7 mouse cellular contexts compared by ENCODE assay signal in genomic region chr3:92080462-92081284, GRCm38 (mm10). TPM values are rescaled to one million over a fixed set of nuclear protein-coding genes. Genes with fewer than 3 reads are reported as not detected.
DNase-seq lines count a peak whose midpoint lies in the region; ATAC-seq and TF ChIP-seq lines count a peak whose summit lies in the region.

No protein-coding gene starts in this region.

- peak; percentile 82 for DNase-seq in adrenal gland, postnatal 25 days
- peak; percentile 70 for DNase-seq in embryonic facial prominence, embryonic 11.5 days (ENCODE audit: low spot score)
- DNase-seq in heart, adult 2 months = peak; percentile 78
- DNase-seq in kidney, adult 2 months = peak; percentile 74
- peak; percentile 66 for DNase-seq in limb, embryonic 11.5 days (ENCODE audit: low spot score)

- peak overlapping the region; percentile 64 for H3K9ac ChIP-seq in embryonic facial prominence, embryonic 11.5 days (replicated peaks; ENCODE audit: low read length)
- peak overlapping the region; percentile 89 for H3K9ac ChIP-seq in heart, adult 2 months (ENCODE audit: low read depth, low read length)
- peak overlapping the region; percentile 64 for H3K9ac ChIP-seq in limb, embryonic 11.5 days (ENCODE audit: low read length)
- peak overlapping the region; percentile 76 for H3K9ac ChIP-seq in midbrain, embryonic 12.5 days (replicated peaks)
- peak overlapping the region; percentile 20 for H3K9ac ChIP-seq in stomach, embryonic 15.5 days

- ATAC-seq in embryonic facial prominence, embryonic 11.5 days (replicated peaks; ENCODE audit: insufficient number of reproducible peaks, low FRiP score, low TSS enrichment, low read depth) = peak; percentile 72
- peak; percentile 78 for ATAC-seq in limb, embryonic 11.5 days (ENCODE audit: insufficient number of reproducible peaks, low FRiP score, low TSS enrichment, low read depth)
- peak; percentile 87 for ATAC-seq in midbrain, embryonic 12.5 days (ENCODE audit: low FRiP score, low read depth)
- ATAC-seq in stomach, embryonic 15.5 days (ENCODE audit: insufficient read depth, low FRiP score, low read depth) = peak; percentile 80

- no peak for TF ChIP-seq EP300 in heart, adult 2 months (IDR thresholded peaks at IDR 0.05; ENCODE audit: insufficient read depth, low read depth, low read length)

- no peaks in the 10 kb centered on the region for H3K36me3 ChIP-seq in embryonic facial prominence, embryonic 11.5 days (replicated peaks; ENCODE audit: control insufficient read depth, insufficient read depth, low read depth, low read length)
- H3K36me3 ChIP-seq in heart, adult 2 months (ENCODE audit: control insufficient read depth, insufficient read depth, low read length) = no peaks in the 10 kb centered on the region
- no peaks in the 10 kb centered on the region for H3K36me3 ChIP-seq in kidney, adult 2 months (ENCODE audit: control insufficient read depth, insufficient read depth, low read length)
- no peaks in the 10 kb centered on the region for H3K36me3 ChIP-seq in limb, embryonic 11.5 days (ENCODE audit: control insufficient read depth, insufficient read depth, low read length)
- no peaks in the 10 kb centered on the region for H3K36me3 ChIP-seq in midbrain, embryonic 12.5 days
- no peaks in the 10 kb centered on the region for H3K36me3 ChIP-seq in stomach, embryonic 15.5 days

- no peaks in the 10 kb centered on the region for H3K4me1 ChIP-seq in embryonic facial prominence, embryonic 11.5 days (ENCODE audit: control insufficient read depth, insufficient read depth, low read length)
- H3K4me1 ChIP-seq in heart, adult 2 months (ENCODE audit: control insufficient read depth, insufficient read depth, low read length) = peaks cover 3% of the 10 kb centered on the region
- no peaks in the 10 kb centered on the region for H3K4me1 ChIP-seq in kidney, adult 2 months (ENCODE audit: control insufficient read depth, insufficient read depth, low read length)
- no peaks in the 10 kb centered on the region for H3K4me1 ChIP-seq in limb, embryonic 11.5 days (ENCODE audit: control insufficient read depth, insufficient read depth, low read length)
- H3K4me1 ChIP-seq in midbrain, embryonic 12.5 days = peaks cover 6% of the 10 kb centered on the region; the same call in 1 of the 2 replicates
- no peaks in the 10 kb centered on the region for H3K4me1 ChIP-seq in stomach, embryonic 15.5 days

- TF ChIP-seq CTCF in heart, adult 2 months (IDR thresholded peaks at IDR 0.05) = peak; percentile 37
- TF ChIP-seq CTCF in kidney, adult 2 months (conservative IDR thresholded peaks at IDR 0.05; ENCODE audit: insufficient read depth, insufficient read length, low read depth, low read length) = 0 out of 2 replicates have a peak, but pooled peaks have one; percentile 8

- peak overlapping the region; percentile 69 for H3K4me3 ChIP-seq in embryonic facial prominence, embryonic 11.5 days (ENCODE audit: low read depth, low read length)
- H3K4me3 ChIP-seq in heart, adult 2 months = peak overlapping the region; percentile 60
- H3K4me3 ChIP-seq in kidney, adult 2 months (ENCODE audit: insufficient read depth, low read depth, low read length) = peak overlapping the region; percentile 93
- peak overlapping the region; percentile 68 for H3K4me3 ChIP-seq in limb, embryonic 11.5 days (ENCODE audit: low read depth, low read length)
- peak overlapping the region; percentile 79 for H3K4me3 ChIP-seq in midbrain, embryonic 12.5 days
- peak overlapping the region; percentile 72 for H3K4me3 ChIP-seq in stomach, embryonic 15.5 days (replicated peaks)

- H3K27me3 ChIP-seq in embryonic facial prominence, embryonic 11.5 days (ENCODE audit: control insufficient read depth, insufficient read depth, low read length) = peaks cover 12% of the 10 kb centered on the region
- H3K27me3 ChIP-seq in heart, adult 2 months (ENCODE audit: control insufficient read depth, insufficient read depth, low read length) = peaks cover 10% of the 10 kb centered on the region; the same call in 1 of the 2 replicates
- peaks cover 6% of the 10 kb centered on the region for H3K27me3 ChIP-seq in kidney, adult 2 months (replicated peaks; ENCODE audit: control insufficient read depth, insufficient read depth, low read length)
- peaks cover 13% of the 10 kb centered on the region; the same call in 1 of the 2 replicates for H3K27me3 ChIP-seq in limb, embryonic 11.5 days (ENCODE audit: control insufficient read depth, insufficient read depth, low read length)
- H3K27me3 ChIP-seq in midbrain, embryonic 12.5 days = peaks cover 34% of the 10 kb centered on the region
- H3K27me3 ChIP-seq in stomach, embryonic 15.5 days (replicated peaks) = peaks cover 18% of the 10 kb centered on the region

- no peak for TF ChIP-seq POLR2A in heart, adult 2 months (IDR thresholded peaks at IDR 0.05; ENCODE audit: insufficient read depth, low read depth, low read length)
- TF ChIP-seq POLR2A in kidney, adult 2 months (IDR thresholded peaks at IDR 0.05; ENCODE audit: low read depth, low read length) = no peak

- no peaks in the 10 kb centered on the region for H3K79me2 ChIP-seq in heart, adult 2 months (replicated peaks; ENCODE audit: control insufficient read depth, insufficient read depth, low read length)

- no peak overlapping the region for H3K27ac ChIP-seq in embryonic facial prominence, embryonic 11.5 days (replicated peaks; ENCODE audit: low read depth, low read length)
- H3K27ac ChIP-seq in heart, adult 2 months = no peak overlapping the region; the same call in 1 of the 2 replicates
- peak overlapping the region; percentile 59 for H3K27ac ChIP-seq in kidney, adult 2 months (ENCODE audit: insufficient read depth, low read depth, low read length)
- H3K27ac ChIP-seq in limb, embryonic 11.5 days (replicated peaks; ENCODE audit: low read depth, low read length) = peak overlapping the region; percentile 68; the same call in 1 of the 2 replicates
- H3K27ac ChIP-seq in midbrain, embryonic 12.5 days (replicated peaks) = peak overlapping the region; percentile 91
- no peak overlapping the region for H3K27ac ChIP-seq in stomach, embryonic 15.5 days

- no peaks in the 10 kb centered on the region for H3K9me3 ChIP-seq in embryonic facial prominence, embryonic 11.5 days (replicated peaks; ENCODE audit: control insufficient read depth, low read length)
- H3K9me3 ChIP-seq in limb, embryonic 11.5 days (ENCODE audit: control insufficient read depth, low read length) = no peaks in the 10 kb centered on the region
- H3K9me3 ChIP-seq in midbrain, embryonic 12.5 days = no peaks in the 10 kb centered on the region
- H3K9me3 ChIP-seq in stomach, embryonic 15.5 days = no peaks in the 10 kb centered on the region

- peak overlapping the region; percentile 96 for H3K4me2 ChIP-seq in embryonic facial prominence, embryonic 11.5 days (ENCODE audit: low read depth, low read length)
- peak overlapping the region; percentile 89 for H3K4me2 ChIP-seq in limb, embryonic 11.5 days (ENCODE audit: low read depth, severe bottlenecking)
- peak overlapping the region; percentile 92 for H3K4me2 ChIP-seq in midbrain, embryonic 12.5 days (replicated peaks)
- H3K4me2 ChIP-seq in stomach, embryonic 15.5 days = peak overlapping the region; percentile 86

- intact Hi-C loops in heart, adult 2 months (cut with DNase I) = no loop called here

- under 1% methylated on average over 44 of the region's 82 CpGs for WGBS in embryonic facial prominence, embryonic 11.5 days
- 2% methylated on average over 80 of the region's 82 CpGs for WGBS in heart, adult 2 months
- under 1% methylated on average over 67 of the region's 82 CpGs for WGBS in kidney, adult 2 months
- under 1% methylated on average over 75 of the region's 82 CpGs for WGBS in limb, embryonic 11.5 days
- under 1% methylated on average over 73 of the region's 82 CpGs for WGBS in midbrain, embryonic 12.5 days
- under 1% methylated on average over 74 of the region's 82 CpGs for WGBS in stomach, embryonic 15.5 days

RNA-seq across cellular contexts. Expression of gene Lor, which starts 2.3 kb away (rescaled TPM):
- 0.18 and 0.52 TPM in 2 replicates for total RNA-seq in adrenal gland, postnatal 25 days (2021)
- 0.31 and 0.69 TPM in 2 replicates for polyA plus RNA-seq in embryonic facial prominence, embryonic 11.5 days (2014; fragmentation: Nextera tagmentation; extraction: Ambion mirVana)
- total RNA-seq in heart, adult 2 months (2021) = not detected
- polyA plus RNA-seq in heart, adult 2 months (2012; rRNA removed) = not detected in 2 replicates
- 0.17 and 0.19 TPM in 2 replicates for polyA plus RNA-seq in kidney, adult 2 months (2012; rRNA removed)
- polyA plus RNA-seq in limb, embryonic 11.5 days (2014; fragmentation: Nextera tagmentation; extraction: Ambion mirVana) = 0.69 and 1.2 TPM in 2 replicates
- 2.7 and 3.1 TPM in 2 replicates for polyA plus RNA-seq in midbrain, embryonic 12.5 days (2016; fragmentation: Nextera tagmentation; extraction: Ambion mirVana)
- 2.6 and 3.5 TPM in 2 replicates for polyA plus RNA-seq in stomach, embryonic 15.5 days (2015; fragmentation: Nextera tagmentation; extraction: Ambion mirVana)

RNA-seq across cellular contexts. Expression of gene Prr9, which starts 43.1 kb away (rescaled TPM):
- total RNA-seq in adrenal gland, postnatal 25 days (2021) = not detected in 2 replicates
- polyA plus RNA-seq in embryonic facial prominence, embryonic 11.5 days (2014; fragmentation: Nextera tagmentation; extraction: Ambion mirVana) = not detected in 2 replicates
- not detected for total RNA-seq in heart, adult 2 months (2021)
- not detected in 2 replicates for polyA plus RNA-seq in heart, adult 2 months (2012; rRNA removed)
- polyA plus RNA-seq in kidney, adult 2 months (2012; rRNA removed) = not detected in 2 replicates
- polyA plus RNA-seq in limb, embryonic 11.5 days (2014; fragmentation: Nextera tagmentation; extraction: Ambion mirVana) = not detected in 2 replicates
- not detected in 2 replicates for polyA plus RNA-seq in midbrain, embryonic 12.5 days (2016; fragmentation: Nextera tagmentation; extraction: Ambion mirVana)
- polyA plus RNA-seq in stomach, embryonic 15.5 days (2015; fragmentation: Nextera tagmentation; extraction: Ambion mirVana) = not detected in 2 replicates

Comparison
In these comparisons a context has a peak if more than half of its experiments do, and no peak if none do; other contexts are left out.
1. H3K27ac ChIP-seq: peak in kidney, adult 2 months (single experiment), limb, embryonic 11.5 days (single experiment) and midbrain, embryonic 12.5 days (single experiment); none in embryonic facial prominence, embryonic 11.5 days (single experiment), heart, adult 2 months (single experiment) and stomach, embryonic 15.5 days (single experiment).
2. H3K9ac ChIP-seq: peak in every context shown above with its lines; median percentile 89 in heart, adult 2 months; 76 in midbrain, embryonic 12.5 days; 64 in embryonic facial prominence, embryonic 11.5 days; 64 in limb, embryonic 11.5 days; 20 in stomach, embryonic 15.5 days.
3. Peak in every context shown above with its lines, with median percentiles within 50 percentile points of each other: DNase-seq, ATAC-seq, H3K4me2 ChIP-seq and H3K4me3 ChIP-seq.